Mouse (Mus musculus) limb, embryonic 12.5 days (tissue): ENCODE results near the gene Tent5d. TPM values are rescaled to one million over a fixed set of nuclear protein-coding genes. Genes with fewer than 3 reads are reported as not detected.

Experiments used
- ATAC-seq: fragments of 200-750 bp; cut with Nextera tagmentation; 2 replicates; pipeline ENCODE4 v1.8.0; 2017; ENCODE audit warnings: low read depth, moderate TSS enrichment; ENCODE audit not compliant: insufficient number of reproducible peaks, insufficient read depth, low FRiP score, low TSS enrichment
- H3K27ac ChIP-seq: fragments of 300-500 bp; sonication (generic); 2 replicates; pipeline ENCODE4 v1.5.1; 2016; ENCODE audit warnings: mild to moderate bottlenecking, moderate library complexity
- H3K27me3 ChIP-seq: fragments of 300-500 bp; sonication (generic); 2 replicates; pipeline ENCODE4 v1.6.1; 2016; ENCODE audit warnings: mild to moderate bottlenecking, moderate library complexity
- H3K36me3 ChIP-seq: fragments of 300-500 bp; sonication (generic); 2 replicates; pipeline ENCODE4 v1.6.1; 2016; ENCODE audit warnings: mild to moderate bottlenecking, moderate library complexity
- H3K4me1 ChIP-seq: fragments of 300-500 bp; sonication (generic); replicated peaks from 2 replicates; pipeline ENCODE4 v1.6.1; 2016
- H3K4me2 ChIP-seq: fragments of 300-500 bp; sonication (generic); 2 replicates; pipeline ENCODE4 v1.6.1; 2016; ENCODE audit warnings: mild to moderate bottlenecking, moderate library complexity
- H3K4me3 ChIP-seq: fragments of 300-500 bp; sonication (generic); replicated peaks from 2 replicates; pipeline ENCODE4 v1.5.1; 2016; ENCODE audit warnings: mild to moderate bottlenecking
- H3K9ac ChIP-seq: fragments of 300-500 bp; sonication (generic); replicated peaks from 2 replicates; pipeline ENCODE4 v1.6.1; 2016; ENCODE audit warnings: mild to moderate bottlenecking, moderate library complexity
- H3K9me3 ChIP-seq: fragments of 300-500 bp; sonication (generic); 2 replicates; pipeline ENCODE4 v1.6.1; 2016; ENCODE audit warnings: mild to moderate bottlenecking, moderate library complexity
- WGBS: fragments of 180-500 bp; shearing (Covaris S2); methylation state at CpG from one replicate; pipeline ENCODE4 v1.1.7; 2016; 5-methylcytosine and 5-hydroxymethylcytosine counted together
- polyA plus RNA-seq: library from polyadenylated mRNA; unstranded; fragments of >200 nt; fragmentation: Nextera tagmentation; extraction: Ambion mirVana; gene quantifications from 2 replicates; pipeline ENCODE4 v1.2.1, GENCODE M21; 2016

The Tent5d gene
- polyA plus RNA-seq, result 0.09 and 0.10 TPM in 2 replicates

DNA sequence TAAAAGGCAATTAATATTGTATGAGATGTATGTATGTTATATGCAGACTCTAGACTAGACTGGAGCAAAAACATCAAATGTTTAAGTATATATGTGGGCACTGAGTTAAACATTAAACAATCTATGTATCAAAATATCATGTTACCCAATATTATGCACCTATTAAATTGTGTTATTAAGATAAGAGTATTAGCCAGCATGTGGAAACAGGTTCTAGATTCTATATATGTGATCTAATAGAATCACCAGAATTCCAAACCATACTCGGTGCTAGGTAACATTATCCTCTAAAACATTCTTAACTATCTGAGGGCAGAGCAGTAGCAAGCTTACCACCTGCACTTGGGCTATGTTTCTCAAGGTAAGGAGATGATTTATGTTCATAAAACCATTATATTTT, at the start of gene Tent5d:
Gene Tent5d, plus strand, starts transcription at position 301 of the 400 bp plus-strand sequence.
- Histone ChIP-seq H3K27me3 (no peaks in the 10 kb centered on the region), H3K9me3 (no peaks in the 10 kb centered on the region), H3K36me3 (no peaks in the 10 kb centered on the region), H3K4me2 (no peak within 1 kb of the TSS), H3K4me1 (no peaks in the 10 kb centered on the region), H3K4me3 (no peak within 1 kb of the TSS), H3K9ac (no peak within 1 kb of the TSS), H3K27ac (no peak within 1 kb of the TSS)
- ATAC-seq, result no peak
- WGBS, result 93% methylated on average over 1 of the region's 1 CpGs

DNA sequence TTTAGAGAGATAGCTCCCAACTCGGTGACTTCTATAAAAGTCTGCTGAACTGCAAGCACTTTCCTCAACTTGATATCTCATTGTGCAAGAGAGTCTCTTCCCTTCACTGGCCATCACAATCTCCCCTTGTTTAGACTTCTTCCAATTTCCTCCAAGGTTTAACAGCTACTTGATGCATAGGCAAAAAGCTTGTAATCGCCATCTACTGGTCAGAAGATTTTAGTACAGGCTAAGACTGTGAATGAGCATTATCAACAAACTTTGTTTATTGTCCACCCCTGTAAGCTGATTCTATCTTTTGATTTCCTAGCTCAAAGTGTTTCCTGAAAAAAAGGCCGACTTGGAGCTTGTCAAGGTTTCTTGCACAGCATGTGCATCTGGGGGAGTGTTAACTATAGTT, 24.5 kb upstream of the Tent5d start:
- Histone ChIP-seq H3K4me1 (no peaks in the 10 kb centered on the region), H3K4me3 (no peak overlapping the region), H3K27ac (no peak overlapping the region), H3K4me2 (no peak overlapping the region), H3K36me3 (no peaks in the 10 kb centered on the region), H3K27me3 (no peaks in the 10 kb centered on the region), H3K9ac (no peak overlapping the region), H3K9me3 (no peaks in the 10 kb centered on the region)
- WGBS, result 24% methylated on average over 3 of the region's 3 CpGs
- ATAC-seq, result no peak

- WGBS, result 83% methylated on average over 1 of the region's 1 CpGs
- Histone ChIP-seq H3K27ac (no peak overlapping the region), H3K9ac (no peak overlapping the region), H3K9me3 (no peaks in the 10 kb centered on the region), H3K4me3 (no peak overlapping the region), H3K4me2 (no peak overlapping the region), H3K36me3 (no peaks in the 10 kb centered on the region), H3K4me1 (no peaks in the 10 kb centered on the region), H3K27me3 (no peaks in the 10 kb centered on the region)
- no peak for ATAC-seq
These were observed 2.3 kb upstream of the Tent5d start for GRCm38 (mm10) chrX:107790136-107790535.

DNA sequence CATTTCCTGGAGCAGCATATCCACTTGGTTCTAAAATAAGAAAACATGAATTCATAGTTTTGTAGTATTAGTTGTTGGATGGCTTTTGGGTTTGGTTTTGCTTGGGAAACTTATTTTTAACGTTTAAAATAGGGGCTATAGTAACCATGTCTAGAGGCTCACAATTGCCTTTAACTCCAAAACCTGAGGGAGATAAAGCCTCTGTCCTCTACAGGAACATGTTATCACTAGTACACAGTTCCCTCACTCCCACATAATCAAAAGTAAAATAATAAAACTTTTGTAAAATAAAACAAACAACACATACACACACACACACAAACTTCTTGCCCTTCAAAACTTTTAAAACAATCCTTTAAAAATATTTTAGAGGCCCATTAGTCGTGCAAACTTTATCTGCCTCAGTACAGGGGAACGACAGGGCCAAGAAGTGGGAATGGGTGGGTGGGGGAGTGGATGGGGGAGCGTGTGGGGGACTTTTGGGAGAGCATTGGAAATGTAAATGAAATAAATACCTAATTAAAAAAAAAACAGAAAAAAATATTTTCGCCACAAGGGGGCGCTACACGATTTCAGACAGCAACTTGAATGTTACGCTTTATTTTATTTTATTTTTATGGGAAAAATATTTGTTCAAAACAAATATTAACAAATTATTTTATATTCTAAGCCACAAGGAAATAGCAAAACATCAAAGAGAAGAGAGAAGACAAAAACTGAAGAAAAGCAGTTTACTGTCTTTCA, 1.5 kb upstream of the Tent5d start:
- H3K4me1 ChIP-seq, result no peaks in the 10 kb centered on the region
- no peaks in the 10 kb centered on the region for H3K9me3 ChIP-seq
- no peak overlapping the region for H3K4me3 ChIP-seq
- no peak overlapping the region for H3K9ac ChIP-seq
- no peak overlapping the region for H3K27ac ChIP-seq
- H3K4me2 ChIP-seq, result no peak overlapping the region
- WGBS, result 24% methylated on average over 8 of the region's 8 CpGs
- no peaks in the 10 kb centered on the region for H3K27me3 ChIP-seq
- H3K36me3 ChIP-seq, result no peaks in the 10 kb centered on the region
- no peak for ATAC-seq

DNA sequence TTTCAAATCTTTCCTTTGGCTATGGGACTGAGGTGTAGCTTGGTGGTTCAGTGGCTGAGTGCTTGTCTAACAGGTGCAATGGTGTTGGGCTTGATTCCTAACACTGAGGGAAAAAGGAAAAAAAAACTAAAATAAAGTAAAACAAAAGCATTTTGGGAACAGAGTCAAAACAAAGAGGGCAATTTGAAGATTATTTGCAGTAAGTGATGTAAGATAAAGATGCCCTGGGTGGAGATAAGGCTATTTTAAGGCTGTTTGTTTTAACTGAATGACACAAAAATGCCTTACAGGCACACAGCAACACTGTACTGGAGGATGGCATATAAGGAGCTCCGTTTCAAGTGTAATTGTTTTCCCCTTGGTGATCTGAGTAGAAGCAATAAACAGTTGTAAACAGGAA, 3.4 kb downstream of the Tent5d start:
- WGBS, result 59% methylated on average over 1 of the region's 1 CpGs
- no peaks in the 10 kb centered on the region for H3K27me3 ChIP-seq
- H3K4me1 ChIP-seq, result no peaks in the 10 kb centered on the region
- no peak overlapping the region for H3K27ac ChIP-seq
- ATAC-seq, result no peak
- H3K4me3 ChIP-seq, result no peak overlapping the region
- no peaks in the 10 kb centered on the region for H3K36me3 ChIP-seq
- H3K9ac ChIP-seq, result no peak overlapping the region
- no peaks in the 10 kb centered on the region for H3K9me3 ChIP-seq
- H3K4me2 ChIP-seq, result no peak overlapping the region

DNA sequence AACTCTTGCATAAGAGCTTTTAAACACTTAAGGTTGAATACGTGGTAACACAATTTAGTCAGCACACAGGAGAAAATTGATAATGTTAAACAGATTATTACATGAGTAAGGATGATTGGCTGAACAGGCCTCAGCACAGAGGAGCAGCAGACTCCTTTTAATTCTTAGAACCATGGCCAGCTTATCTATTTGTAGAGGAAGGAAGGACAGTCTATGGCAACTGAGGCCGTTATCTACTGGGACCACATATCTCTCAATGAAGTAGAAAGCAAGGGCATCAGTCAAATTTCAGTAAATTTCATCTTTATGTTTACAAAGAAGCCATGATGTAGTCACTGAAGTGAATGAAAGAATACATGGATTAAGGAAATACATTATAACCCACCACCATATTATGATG, 4.5 kb downstream of the Tent5d start:
- 94% methylated on average over 2 of the region's 2 CpGs for WGBS
- no peaks in the 10 kb centered on the region for H3K9me3 ChIP-seq
- no peak overlapping the region for H3K4me3 ChIP-seq
- H3K9ac ChIP-seq, result no peak overlapping the region
- H3K27me3 ChIP-seq, result no peaks in the 10 kb centered on the region
- no peak overlapping the region for H3K27ac ChIP-seq
- ATAC-seq, result no peak
- H3K36me3 ChIP-seq, result no peaks in the 10 kb centered on the region
- H3K4me1 ChIP-seq, result no peaks in the 10 kb centered on the region
- no peak overlapping the region for H3K4me2 ChIP-seq

DNA sequence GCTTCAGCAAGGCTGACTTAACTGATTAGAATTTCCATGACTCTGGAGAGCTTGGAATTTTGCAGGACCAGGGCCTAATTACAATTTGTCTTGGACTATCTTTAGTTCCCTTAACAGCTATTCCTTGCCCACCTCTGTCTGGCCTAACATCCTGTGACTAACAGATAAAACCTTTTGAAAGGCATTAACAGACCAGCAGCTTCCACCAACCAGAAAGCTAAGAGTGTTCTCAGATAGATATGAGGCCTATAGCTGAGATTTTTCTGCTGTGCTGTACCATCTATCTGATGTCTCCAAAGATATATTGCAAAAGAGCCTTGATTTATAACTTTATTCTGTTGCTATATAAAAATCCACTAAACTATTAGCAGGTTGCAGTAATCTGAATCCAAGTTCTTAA, 19.7 kb downstream of the Tent5d start:
- H3K9ac ChIP-seq, result no peak overlapping the region
- H3K9me3 ChIP-seq, result no peaks in the 10 kb centered on the region
- no peak for ATAC-seq
- H3K36me3 ChIP-seq, result no peaks in the 10 kb centered on the region
- H3K4me3 ChIP-seq, result no peak overlapping the region
- no peaks in the 10 kb centered on the region for H3K4me1 ChIP-seq
- H3K27me3 ChIP-seq, result no peaks in the 10 kb centered on the region
- H3K27ac ChIP-seq, result no peak overlapping the region
- no peak overlapping the region for H3K4me2 ChIP-seq

DNA sequence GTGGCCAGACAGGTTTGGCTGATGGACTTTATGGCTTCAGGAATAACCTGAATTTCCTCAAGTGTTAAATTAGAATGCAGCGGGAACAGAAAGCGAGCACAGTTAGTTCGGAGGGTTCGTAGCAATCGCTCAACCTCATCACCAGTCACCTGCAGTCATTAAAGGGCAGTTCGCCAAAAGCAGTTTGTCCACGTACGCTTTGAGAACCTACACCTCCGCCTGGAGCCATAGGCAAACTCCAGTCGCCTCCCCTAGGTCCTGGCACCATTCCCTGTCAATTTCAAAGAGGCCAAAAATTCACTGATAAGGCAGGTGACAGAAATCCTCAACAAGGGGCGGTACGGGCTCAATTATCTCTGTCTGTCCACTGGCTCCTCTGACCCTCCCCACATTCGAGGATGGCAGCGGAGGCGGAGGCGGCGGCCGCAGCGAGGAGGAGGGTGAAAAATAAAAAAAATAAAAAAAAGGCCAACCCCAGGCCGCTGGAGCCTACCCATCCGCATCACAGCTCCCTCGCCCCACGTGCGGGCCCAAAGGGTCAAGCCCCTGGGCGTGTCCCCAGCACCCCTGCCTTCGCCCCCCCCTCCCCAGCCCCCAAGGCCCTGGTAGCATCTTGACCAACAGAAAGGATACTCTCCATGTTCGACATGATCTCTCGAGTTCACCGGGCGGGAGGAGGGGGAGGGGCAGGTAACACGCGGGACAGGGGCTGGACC, 23.3 kb downstream of the Tent5d start:
- H3K4me2 ChIP-seq, result peak overlapping the region; percentile 57
- ATAC-seq, result no peak; the same call in none of the 2 replicates
- H3K4me1 ChIP-seq, result no peaks in the 10 kb centered on the region
- H3K4me3 ChIP-seq, result peak overlapping the region; percentile 54
- H3K9ac ChIP-seq, result peak overlapping the region; percentile 67
- 18% methylated on average over 30 of the region's 32 CpGs for WGBS
- no peaks in the 10 kb centered on the region for H3K27me3 ChIP-seq
- no peak overlapping the region for H3K27ac ChIP-seq
- H3K9me3 ChIP-seq, result no peaks in the 10 kb centered on the region
- H3K36me3 ChIP-seq, result no peaks in the 10 kb centered on the region

- Histone ChIP-seq H3K27ac (no peak within 1 kb of the TSS), H3K9me3 (no peaks in the 10 kb centered on the region), H3K27me3 (no peaks in the 10 kb centered on the region), H3K4me1 (no peaks in the 10 kb centered on the region), H3K9ac (peak within 1 kb of the TSS; percentile 67), H3K4me2 (peak within 1 kb of the TSS; percentile 57), H3K4me3 (peak within 1 kb of the TSS; percentile 54), H3K36me3 (no peaks in the 10 kb centered on the region)
- peak; percentile 97 for ATAC-seq
- WGBS, result 25% methylated on average over 27 of the region's 28 CpGs
These were observed 23.8 kb downstream of the Tent5d start, which contains the start of gene 2610002M06Rik for GRCm38 (mm10) chrX:107816218-107816554. TSS of gene 2610002M06Rik (minus strand) at chrX:107816334.

- WGBS, result 81% methylated on average over 6 of the region's 6 CpGs
- Histone ChIP-seq H3K36me3 (no peaks in the 10 kb centered on the region), H3K9ac (no peak overlapping the region), H3K4me2 (peak overlapping the region; percentile 57), H3K4me1 (no peaks in the 10 kb centered on the region), H3K27me3 (no peaks in the 10 kb centered on the region), H3K9me3 (no peaks in the 10 kb centered on the region), H3K4me3 (peak overlapping the region; percentile 54), H3K27ac (no peak overlapping the region)
- ATAC-seq, result no peak
These were observed 24.3 kb downstream of the Tent5d start for GRCm38 (mm10) chrX:107816726-107817125.

GRCm38 (mm10) chrX:107858165-107858564, 65.8 kb downstream of the Tent5d start:
- H3K9ac ChIP-seq, result no peak overlapping the region
- no peak for ATAC-seq
- 28% methylated on average over 4 of the region's 4 CpGs for WGBS

More at GRCm38 (mm10) chrX:107858165-107858564, 65.8 kb downstream of the Tent5d start:
- no peaks in the 10 kb centered on the region for H3K36me3 ChIP-seq
- no peak overlapping the region for H3K4me3 ChIP-seq
- no peak overlapping the region for H3K4me2 ChIP-seq
- H3K4me1 ChIP-seq, result no peaks in the 10 kb centered on the region
- no peaks in the 10 kb centered on the region for H3K27me3 ChIP-seq
- no peaks in the 10 kb centered on the region for H3K9me3 ChIP-seq
- no peak overlapping the region for H3K27ac ChIP-seq
